Mouse (Mus musculus) megakaryocyte-erythroid progenitor cell, adult 5 weeks (primary cell): ENCODE data around the gene A26c2. TPM values are rescaled to one million over a fixed set of nuclear protein-coding genes. Genes with fewer than 3 reads are reported as not detected.

ENCODE experiments used
- polyA plus RNA-seq: library from polyadenylated mRNA; stranded (reverse); fragments of >175 nt; gene quantifications from 2 replicates; pipeline ENCODE4 v1.2.3, GENCODE M21; 2012

Gene A26c2
- not detected in 2 replicates for polyA plus RNA-seq

DNA sequence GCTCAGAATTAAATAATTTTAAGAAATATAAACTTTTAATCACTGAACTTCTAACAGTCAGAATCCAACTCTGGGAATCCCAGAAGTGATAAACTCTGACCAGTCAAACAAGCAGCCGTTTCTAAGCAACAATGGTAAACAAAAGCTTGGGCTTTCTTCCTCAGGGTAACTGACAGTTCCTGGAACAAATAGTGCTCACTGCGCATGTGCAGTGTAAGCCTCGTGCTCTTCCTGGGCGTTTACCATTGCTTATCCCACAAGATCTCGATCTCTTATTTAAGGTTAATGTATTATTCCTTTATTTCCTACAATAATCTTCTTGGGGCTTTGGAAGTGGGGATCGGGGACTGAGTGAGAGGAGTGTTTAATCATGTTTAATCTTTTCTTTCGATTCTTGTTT is at the start of gene A26c2:
A26c2 (minus strand) TSS at position 101 of the 400 bp plus-strand sequence.

